Mouse (Mus musculus) hindbrain, embryonic 16.5 days (tissue): Measurements from ENCODE around the gene Hist2h2aa2. TPM values are rescaled to one million over a fixed set of nuclear protein-coding genes. Genes with fewer than 3 reads are reported as not detected.
A peak's percentile ranks its signal among the peaks of the same experiment; 100 is the strongest.
"Not testable (repeated sequence)": the region's sequence is repeated elsewhere in the genome, so short reads cannot be mapped to it uniquely, and the experiment has no call there.

Source experiments
- ATAC-seq: fragments of 200-750 bp; cut with Nextera tagmentation; 2 replicates; pipeline ENCODE4 v1.8.0; 2017; ENCODE audit warnings: moderate TSS enrichment, moderate library complexity
- H3K27ac ChIP-seq: fragments of 300-500 bp; sonication (generic); 2 replicates; pipeline ENCODE4 v1.5.1; 2014; ENCODE audit warnings: low read depth, mild to moderate bottlenecking, control low read depth, low read length, moderate library complexity
- H3K27me3 ChIP-seq: fragments of 300-500 bp; sonication (generic); replicated peaks from 2 replicates; pipeline ENCODE4 v1.6.1; 2014; ENCODE audit warnings: low read length; ENCODE audit not compliant: control insufficient read depth, insufficient read depth
- H3K36me3 ChIP-seq: fragments of 300-500 bp; sonication (generic); 2 replicates; pipeline ENCODE4 v1.6.1; 2014; ENCODE audit warnings: mild to moderate bottlenecking, low read length, moderate library complexity, mixed read lengths; ENCODE audit not compliant: control insufficient read depth, insufficient read depth
- H3K4me1 ChIP-seq: fragments of 300-500 bp; sonication (generic); 2 replicates; pipeline ENCODE4 v1.6.1; 2014; ENCODE audit warnings: low read depth, low read length; ENCODE audit not compliant: control insufficient read depth, insufficient read depth
- H3K4me2 ChIP-seq: fragments of 300-500 bp; sonication (generic); 2 replicates; pipeline ENCODE4 v1.6.1; 2014; ENCODE audit warnings: mild to moderate bottlenecking, low read length, control low read depth, moderate library complexity
- H3K4me3 ChIP-seq: fragments of 300-500 bp; sonication (generic); 2 replicates; pipeline ENCODE4 v1.5.1; 2014; ENCODE audit warnings: mild to moderate bottlenecking, low read length, control low read depth, moderate library complexity
- H3K9ac ChIP-seq: fragments of 300-500 bp; sonication (generic); 2 replicates; pipeline ENCODE4 v1.6.1; 2014; ENCODE audit warnings: low read depth, mild to moderate bottlenecking, control low read depth, low read length, moderate library complexity
- H3K9me3 ChIP-seq: fragments of 300-500 bp; sonication (generic); 2 replicates; pipeline ENCODE4 v1.6.1; 2014; ENCODE audit warnings: mild to moderate bottlenecking, low read length, moderate library complexity; ENCODE audit not compliant: control insufficient read depth
- WGBS: fragments of 180-500 bp; shearing (Covaris S2); extraction: QIAGEN DNeasy Blood & Tissue Kit; methylation state at CpG from one replicate; pipeline ENCODE4 v1.1.7; 2014; 5-methylcytosine and 5-hydroxymethylcytosine counted together
- polyA plus RNA-seq: library from polyadenylated mRNA; unstranded; fragments of >200 nt; fragmentation: Nextera tagmentation; extraction: Ambion mirVana; gene quantifications from 2 replicates; pipeline ENCODE4 v1.2.1, GENCODE M21; 2015

The Hist2h2aa2 gene
- polyA plus RNA-seq, 1 experiment from 2014 or later: 31.6 TPM

- Histone ChIP-seq H3K4me3 (no peak overlapping the region), H3K4me2 (no peak overlapping the region), H3K27ac (no peak overlapping the region), H3K9ac (no peak overlapping the region), H3K4me1 (no peaks in the 10 kb centered on the region), H3K9me3 (no peaks in the 10 kb centered on the region), H3K36me3 (no peaks in the 10 kb centered on the region), H3K27me3 (no peaks in the 10 kb centered on the region)
- ATAC-seq: no peak
- 79% methylated on average over 2 of the region's 2 CpGs for WGBS
Observed at GRCm38 (mm10) chr3:96230404-96230803, 9.7 kb downstream of the Hist2h2aa2 start.

GRCm38 (mm10) chr3:96228828-96229227 is 11.2 kb downstream of the Hist2h2aa2 start:
- WGBS: 83% methylated on average over 2 of the region's 2 CpGs

GRCm38 (mm10) chr3:96226695-96227648 is 13.1 kb downstream of the Hist2h2aa2 start:
- H3K9ac ChIP-seq: no peak overlapping the region
- H3K9me3 ChIP-seq: no peaks in the 10 kb centered on the region
- no peak for ATAC-seq
- no peak overlapping the region for H3K4me2 ChIP-seq
- H3K27ac ChIP-seq: no peak overlapping the region
- WGBS: 72% methylated on average over 8 of the region's 8 CpGs
- no peaks in the 10 kb centered on the region for H3K27me3 ChIP-seq
- H3K4me3 ChIP-seq: no peak overlapping the region
- peaks cover 8% of the 10 kb centered on the region for H3K4me1 ChIP-seq
- no peaks in the 10 kb centered on the region for H3K36me3 ChIP-seq

More at GRCm38 (mm10) chr3:96228828-96229227, 11.2 kb downstream of the Hist2h2aa2 start:
- Histone ChIP-seq H3K4me2 (no peak overlapping the region), H3K9ac (no peak overlapping the region), H3K4me1 (no peaks in the 10 kb centered on the region), H3K9me3 (no peaks in the 10 kb centered on the region), H3K27ac (no peak overlapping the region), H3K4me3 (no peak overlapping the region), H3K27me3 (no peaks in the 10 kb centered on the region), H3K36me3 (no peaks in the 10 kb centered on the region)
- ATAC-seq: no peak

DNA sequence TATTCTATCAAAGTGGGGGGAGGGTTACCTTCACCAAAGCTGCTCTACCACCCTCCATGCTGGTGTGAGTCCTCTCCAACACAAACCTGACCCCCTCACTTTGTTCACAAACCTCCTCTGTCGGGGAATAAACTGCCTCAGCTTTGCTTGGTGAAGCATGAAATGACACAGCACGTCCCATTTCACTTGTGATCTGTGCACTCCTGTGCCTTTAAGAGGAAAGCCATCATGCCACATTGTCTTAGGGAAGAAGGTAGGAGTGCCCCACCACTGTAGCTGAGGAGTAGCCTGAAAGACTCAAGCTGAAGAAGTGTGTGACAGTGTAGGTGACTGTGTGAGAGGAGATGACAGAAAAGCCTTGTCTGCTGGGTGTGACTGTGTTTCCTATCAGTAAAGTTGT is 14.7 kb downstream of the Hist2h2aa2 start:
- Histone ChIP-seq H3K4me1 (peaks cover 15% of the 10 kb centered on the region), H3K27me3 (no peaks in the 10 kb centered on the region), H3K4me3 (no peak overlapping the region), H3K27ac (no peak overlapping the region), H3K9ac (no peak overlapping the region), H3K9me3 (no peaks in the 10 kb centered on the region), H3K4me2 (no peak overlapping the region), H3K36me3 (no peaks in the 10 kb centered on the region)
- no peak for ATAC-seq
- 10% methylated on average over 2 of the region's 2 CpGs for WGBS

DNA sequence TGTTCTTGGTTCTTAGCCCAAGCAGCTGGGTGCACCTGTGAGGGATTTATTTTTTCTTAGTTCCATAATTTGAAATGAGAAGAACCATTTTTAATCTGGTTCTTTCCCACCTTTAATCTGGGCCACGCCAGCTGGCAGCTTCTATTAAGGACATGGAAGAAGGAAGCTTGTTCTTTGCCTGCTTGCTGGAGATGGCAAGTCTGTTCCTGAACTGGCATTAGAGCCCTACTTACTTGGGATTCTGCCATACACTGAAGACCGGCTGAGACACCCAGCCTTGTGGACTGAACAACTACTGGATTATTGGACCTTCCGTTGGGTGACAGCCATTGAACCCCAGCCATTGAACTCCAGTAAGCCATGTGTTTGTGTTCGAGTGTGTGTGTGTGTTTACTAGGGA is 17.3 kb downstream of the Hist2h2aa2 start:
- H3K9me3 ChIP-seq: no peaks in the 10 kb centered on the region
- no peak for ATAC-seq
- no peaks in the 10 kb centered on the region for H3K36me3 ChIP-seq
- WGBS: 84% methylated on average over 4 of the region's 4 CpGs
- H3K4me1 ChIP-seq: peaks cover 21% of the 10 kb centered on the region
- H3K9ac ChIP-seq: no peak overlapping the region
- H3K4me3 ChIP-seq: no peak overlapping the region
- H3K4me2 ChIP-seq: peak overlapping the region; percentile 8; the same call in 1 of the 2 replicates
- H3K27me3 ChIP-seq: no peaks in the 10 kb centered on the region
- no peak overlapping the region for H3K27ac ChIP-seq

DNA sequence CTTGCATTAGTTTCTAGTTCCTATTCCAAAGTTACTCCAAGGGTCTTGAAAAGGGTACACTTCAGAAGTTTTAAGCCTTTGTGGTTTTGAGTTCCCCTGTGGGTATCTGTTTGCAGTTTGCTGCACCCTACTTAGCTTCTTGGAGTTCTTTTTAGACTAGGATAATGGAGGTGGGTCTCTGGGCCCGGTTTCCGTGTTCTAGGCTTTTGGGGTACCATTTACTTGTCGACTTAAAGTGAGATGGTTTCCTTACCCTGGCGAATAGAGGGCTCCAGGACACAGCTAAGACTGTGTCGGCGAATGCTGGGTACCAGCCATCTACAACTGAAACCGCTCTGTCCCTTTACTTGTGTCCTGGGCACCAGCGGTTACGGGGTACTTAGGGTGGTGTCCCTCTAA is 18.4 kb downstream of the Hist2h2aa2 start:
- H3K4me3 ChIP-seq: peak overlapping the region; percentile 60
- no peaks in the 10 kb centered on the region for H3K27me3 ChIP-seq
- H3K4me1 ChIP-seq: peaks cover 21% of the 10 kb centered on the region
- H3K27ac ChIP-seq: peak overlapping the region; percentile 95
- H3K36me3 ChIP-seq: no peaks in the 10 kb centered on the region
- peak overlapping the region; percentile 77 for H3K4me2 ChIP-seq
- no peak for ATAC-seq
- H3K9me3 ChIP-seq: no peaks in the 10 kb centered on the region
- H3K9ac ChIP-seq: peak overlapping the region; percentile 67
- 22% methylated on average over 9 of the region's 9 CpGs for WGBS

DNA sequence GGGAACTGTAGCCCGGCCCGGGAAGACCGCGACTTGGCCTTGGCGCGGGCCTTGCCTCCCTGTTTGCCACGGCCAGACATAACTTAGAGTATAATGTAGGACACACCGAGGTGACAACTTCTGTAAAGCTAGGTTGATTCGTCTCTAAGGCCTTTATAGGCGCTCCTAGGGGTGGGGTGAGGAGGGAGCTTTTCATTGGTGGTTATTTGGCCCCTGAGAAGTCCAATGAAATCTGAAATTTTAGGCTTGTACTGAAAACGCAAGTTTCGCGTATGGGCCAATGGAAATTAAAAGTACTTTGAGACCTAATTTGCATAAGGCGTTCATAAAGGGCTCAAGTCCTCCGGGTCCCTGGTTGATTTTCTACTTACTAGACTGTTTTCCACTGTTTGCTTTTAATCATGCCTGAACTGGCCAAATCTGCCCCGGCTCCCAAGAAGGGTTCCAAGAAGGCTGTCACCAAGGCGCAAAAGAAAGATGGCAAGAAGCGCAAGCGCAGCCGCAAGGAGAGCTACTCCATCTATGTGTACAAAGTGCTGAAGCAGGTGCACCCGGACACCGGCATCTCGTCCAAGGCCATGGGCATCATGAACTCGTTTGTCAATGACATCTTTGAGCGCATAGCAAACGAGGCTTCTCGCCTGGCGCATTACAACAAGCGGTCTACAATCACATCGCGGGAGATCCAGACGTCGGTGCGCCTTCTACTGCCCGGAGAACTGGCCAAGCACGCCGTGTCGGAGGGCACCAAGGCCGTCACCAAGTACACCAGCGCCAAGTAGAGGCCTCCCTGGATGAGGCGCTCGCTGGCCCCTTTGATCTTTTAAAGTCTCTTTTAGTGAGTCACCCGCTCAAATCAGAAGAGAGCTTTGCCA is 19.1 kb downstream of the Hist2h2aa2 start, which contains the start of the genes Hist2h2ac and Hist2h2be:
TSS of gene Hist2h2ac (minus strand) at position 116 of the 875 bp plus-strand sequence.
TSS of gene Hist2h2be (plus strand) at position 355 of the 875 bp plus-strand sequence.
- H3K36me3 ChIP-seq: no peaks in the 10 kb centered on the region
- H3K27ac ChIP-seq: peak within 1 kb of the TSS; percentile 95
- H3K27me3 ChIP-seq: no peaks in the 10 kb centered on the region
- peak within 1 kb of the TSS; percentile 77 for H3K4me2 ChIP-seq
- H3K9me3 ChIP-seq: no peaks in the 10 kb centered on the region
- H3K4me1 ChIP-seq: peaks cover 21% of the 10 kb centered on the region
- peak within 1 kb of the TSS; percentile 77 for H3K9ac ChIP-seq
- peak within 1 kb of the TSS; percentile 60 for H3K4me3 ChIP-seq
- peak; percentile 89 for ATAC-seq
- under 1% methylated on average over 43 of the region's 43 CpGs for WGBS

GRCm38 (mm10) chr3:96220131-96220764 is 19.8 kb downstream of the Hist2h2aa2 start:
- Histone ChIP-seq H3K9ac (peak overlapping the region; percentile 77), H3K4me2 (peak overlapping the region; percentile 77), H3K4me3 (peak overlapping the region; percentile 60), H3K27ac (peak overlapping the region; percentile 95), H3K4me1 (peaks cover 21% of the 10 kb centered on the region)
- H3K9me3 ChIP-seq, H3K36me3 ChIP-seq, H3K27me3 ChIP-seq: not testable (repeated sequence)
- ATAC-seq: peak; percentile 7
- under 1% methylated on average over 21 of the region's 47 CpGs for WGBS
